Mouse (Mus musculus) forebrain, embryonic 15.5 days (tissue): ENCODE data around the gene Ilf3. TPM values are rescaled to one million over a fixed set of nuclear protein-coding genes. Genes with fewer than 3 reads are reported as not detected.
A peak's percentile ranks its signal among the peaks of the same experiment; 100 is the strongest.
"Not testable (repeated sequence)": the region's sequence is repeated elsewhere in the genome, so short reads cannot be mapped to it uniquely, and the experiment has no call there.

ENCODE experiments used
- ATAC-seq: fragments of 200-750 bp; cut with Nextera tagmentation; replicated peaks from 2 replicates; pipeline ENCODE4 v1.8.0; 2017; ENCODE audit warnings: mild to moderate bottlenecking, moderate TSS enrichment, moderate library complexity
- H3K27ac ChIP-seq: fragments of 300-500 bp; sonication (generic); replicated peaks from 2 replicates; pipeline ENCODE4 v1.5.1; 2015; ENCODE audit warnings: mild to moderate bottlenecking, inconsistent platforms
- H3K27me3 ChIP-seq: fragments of 300-500 bp; sonication (generic); 2 replicates; pipeline ENCODE4 v1.6.1; 2015; ENCODE audit warnings: inconsistent platforms
- H3K36me3 ChIP-seq: fragments of 300-500 bp; sonication (generic); 2 replicates; pipeline ENCODE4 v1.6.1; 2015; ENCODE audit warnings: mild to moderate bottlenecking, inconsistent platforms
- H3K4me1 ChIP-seq: fragments of 300-500 bp; sonication (generic); 2 replicates; pipeline ENCODE4 v1.6.1; 2015; ENCODE audit warnings: inconsistent platforms
- H3K4me2 ChIP-seq: fragments of 300-500 bp; sonication (generic); replicated peaks from 2 replicates; pipeline ENCODE4 v1.6.1; 2015; ENCODE audit warnings: mild to moderate bottlenecking, inconsistent platforms
- H3K4me3 ChIP-seq: fragments of 300-500 bp; sonication (generic); 2 replicates; pipeline ENCODE4 v1.5.1; 2015; ENCODE audit warnings: mild to moderate bottlenecking, inconsistent platforms
- H3K9ac ChIP-seq: fragments of 300-500 bp; sonication (generic); replicated peaks from 2 replicates; pipeline ENCODE4 v1.6.1; 2015; ENCODE audit warnings: mild to moderate bottlenecking, inconsistent platforms
- H3K9me3 ChIP-seq: fragments of 300-500 bp; sonication (generic); 2 replicates; pipeline ENCODE4 v1.6.1; 2016; ENCODE audit warnings: inconsistent platforms
- WGBS: fragments of 180-500 bp; shearing (Covaris S2); methylation state at CpG from one replicate; pipeline ENCODE4 v1.1.7; 2015; ENCODE audit warnings: mixed read lengths; 5-methylcytosine and 5-hydroxymethylcytosine counted together
- polyA plus RNA-seq: library from polyadenylated mRNA; unstranded; fragments of >200 nt; fragmentation: Nextera tagmentation; extraction: Ambion mirVana; gene quantifications from 2 replicates; pipeline ENCODE4 v1.2.1, GENCODE M21; 2015

Gene Ilf3
- polyA plus RNA-seq = 306 and 307 TPM in 2 replicates

DNA sequence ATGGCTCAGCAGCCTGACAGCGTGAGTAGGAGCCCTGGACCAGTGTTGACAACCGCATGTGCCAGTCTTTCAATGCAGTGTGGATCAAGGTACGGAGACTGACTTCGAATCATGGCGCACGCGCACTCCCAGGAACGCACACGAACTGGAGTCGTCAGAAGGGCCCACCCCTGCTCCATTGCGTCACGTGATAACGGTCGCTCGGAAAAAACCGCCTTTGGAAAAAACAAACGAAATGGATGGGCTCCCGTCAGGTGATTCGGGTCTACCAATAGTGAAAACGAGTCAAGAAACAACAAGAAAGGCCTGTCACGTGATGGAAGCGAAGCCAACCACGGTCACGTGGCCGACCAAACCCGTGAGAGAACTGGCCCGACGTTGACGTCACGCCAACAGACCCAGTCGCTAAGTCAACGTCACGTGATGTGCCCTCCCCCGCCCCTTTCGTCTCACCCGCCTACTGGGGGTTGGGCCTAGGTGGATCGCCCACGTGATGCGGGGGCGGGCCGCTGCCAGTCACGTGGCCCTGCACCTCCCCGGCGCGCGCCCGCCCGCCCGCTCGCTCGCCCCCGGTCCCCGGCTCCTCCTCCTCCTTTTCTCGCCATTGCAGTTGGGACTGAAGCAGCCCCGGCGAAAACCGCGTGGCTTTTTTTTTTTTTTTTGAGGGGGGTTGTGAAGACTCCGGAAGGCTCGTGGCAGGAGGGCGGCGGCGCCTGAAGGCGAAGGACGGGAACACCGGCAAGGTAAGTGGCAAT lies at the start of gene Ilf3:
Gene Ilf3 (plus strand): TSS at position 515 of the 755 bp plus-strand sequence.
- H3K27me3 ChIP-seq = no peaks in the 10 kb centered on the region
- peak; percentile 94 for ATAC-seq
- peak within 1 kb of the TSS; percentile 61 for H3K4me2 ChIP-seq

DNA sequence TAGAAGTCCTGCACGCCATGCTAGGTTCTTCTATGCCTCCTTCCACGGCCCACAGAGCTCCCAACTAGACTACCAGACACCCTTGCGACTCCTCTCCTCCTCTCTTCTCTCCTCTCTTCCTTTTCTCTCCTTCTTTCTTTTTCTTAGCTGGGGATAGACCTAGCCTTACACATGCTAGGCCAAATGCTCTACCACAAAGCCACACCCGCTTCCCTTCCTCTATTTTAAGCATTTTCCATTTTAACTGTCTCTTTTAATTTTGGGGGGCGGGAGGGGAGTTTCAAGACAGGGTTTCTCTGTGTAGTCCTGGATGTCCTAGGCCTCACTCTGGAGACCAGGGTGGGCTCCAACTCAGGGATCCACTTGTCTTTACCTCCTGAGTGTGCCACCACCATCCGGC lies 48.9 kb upstream of the Ilf3 start:
- no peak overlapping the region for H3K9ac ChIP-seq
- 92% methylated on average over 6 of the region's 6 CpGs for WGBS
- H3K27ac ChIP-seq = no peak overlapping the region
- H3K9me3 ChIP-seq = no peaks in the 10 kb centered on the region
- H3K36me3 ChIP-seq = no peaks in the 10 kb centered on the region
- H3K4me3 ChIP-seq = no peak overlapping the region
- H3K4me2 ChIP-seq = no peak overlapping the region
- H3K27me3 ChIP-seq = no peaks in the 10 kb centered on the region
- H3K4me1 ChIP-seq = peaks cover 17% of the 10 kb centered on the region
- no peak for ATAC-seq

More for the DNA sequence above, at the start of gene Ilf3:
- H3K4me3 ChIP-seq = peak within 1 kb of the TSS; percentile 75
- H3K9ac ChIP-seq = peak within 1 kb of the TSS; percentile 85
- H3K27ac ChIP-seq = peak within 1 kb of the TSS; percentile 95
- H3K9me3 ChIP-seq = no peaks in the 10 kb centered on the region
- WGBS = under 1% methylated on average over 66 of the region's 66 CpGs
- peaks cover 10% of the 10 kb centered on the region for H3K36me3 ChIP-seq
- peaks cover 36% of the 10 kb centered on the region for H3K4me1 ChIP-seq

DNA sequence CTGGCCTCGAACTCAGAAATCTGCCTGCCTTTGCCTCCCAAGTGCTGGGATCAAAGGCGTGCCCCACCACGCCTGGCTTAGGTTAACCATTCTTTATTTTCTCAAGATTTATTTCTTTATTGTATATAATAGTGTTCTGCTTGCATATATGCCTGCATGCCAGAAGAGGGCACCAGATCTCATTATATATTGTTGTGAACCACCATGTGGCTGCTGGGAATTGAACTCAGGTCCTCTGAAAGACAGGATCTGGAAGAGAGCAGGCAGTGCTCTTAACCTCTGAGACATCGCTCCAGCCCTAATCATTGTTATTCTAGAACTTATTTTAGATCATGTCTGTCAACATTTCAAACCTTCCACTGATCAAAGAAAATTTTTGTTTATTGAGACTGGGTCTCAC lies 48.2 kb upstream of the Ilf3 start:
- Histone ChIP-seq H3K27ac (no peak overlapping the region), H3K4me3 (no peak overlapping the region), H3K4me1 (peaks cover 17% of the 10 kb centered on the region), H3K9me3 (no peaks in the 10 kb centered on the region), H3K36me3 (no peaks in the 10 kb centered on the region), H3K27me3 (no peaks in the 10 kb centered on the region), H3K9ac (no peak overlapping the region), H3K4me2 (no peak overlapping the region)
- no peak for ATAC-seq
- 91% methylated on average over 4 of the region's 4 CpGs for WGBS

DNA sequence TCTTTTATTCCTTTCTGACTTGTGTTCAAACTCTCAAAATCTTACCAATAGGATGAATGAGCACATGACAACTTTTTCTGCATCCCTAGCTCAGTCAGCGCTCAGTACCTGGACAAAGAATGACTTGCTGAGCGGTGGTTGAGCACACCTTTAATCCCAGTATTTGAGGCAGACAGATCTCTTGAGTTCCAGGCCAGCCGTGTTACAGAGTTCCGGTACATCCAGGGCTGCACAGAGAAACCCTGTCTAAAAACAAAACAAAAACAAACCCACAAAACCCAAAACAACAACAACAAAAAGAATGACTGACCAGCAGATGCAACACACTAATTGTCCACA lies 47.4 kb upstream of the Ilf3 start:
- H3K27ac ChIP-seq = no peak overlapping the region
- no peak; the same call in 1 of the 2 replicates for ATAC-seq
- peak overlapping the region; percentile 87 for H3K4me2 ChIP-seq
- peak overlapping the region; percentile 83 for H3K9ac ChIP-seq
- H3K36me3 ChIP-seq = no peaks in the 10 kb centered on the region
- H3K27me3 ChIP-seq = no peaks in the 10 kb centered on the region
- H3K9me3 ChIP-seq = no peaks in the 10 kb centered on the region
- 14% methylated on average over 4 of the region's 4 CpGs for WGBS
- peak overlapping the region; percentile 88 for H3K4me3 ChIP-seq
- H3K4me1 ChIP-seq = peaks cover 17% of the 10 kb centered on the region

DNA sequence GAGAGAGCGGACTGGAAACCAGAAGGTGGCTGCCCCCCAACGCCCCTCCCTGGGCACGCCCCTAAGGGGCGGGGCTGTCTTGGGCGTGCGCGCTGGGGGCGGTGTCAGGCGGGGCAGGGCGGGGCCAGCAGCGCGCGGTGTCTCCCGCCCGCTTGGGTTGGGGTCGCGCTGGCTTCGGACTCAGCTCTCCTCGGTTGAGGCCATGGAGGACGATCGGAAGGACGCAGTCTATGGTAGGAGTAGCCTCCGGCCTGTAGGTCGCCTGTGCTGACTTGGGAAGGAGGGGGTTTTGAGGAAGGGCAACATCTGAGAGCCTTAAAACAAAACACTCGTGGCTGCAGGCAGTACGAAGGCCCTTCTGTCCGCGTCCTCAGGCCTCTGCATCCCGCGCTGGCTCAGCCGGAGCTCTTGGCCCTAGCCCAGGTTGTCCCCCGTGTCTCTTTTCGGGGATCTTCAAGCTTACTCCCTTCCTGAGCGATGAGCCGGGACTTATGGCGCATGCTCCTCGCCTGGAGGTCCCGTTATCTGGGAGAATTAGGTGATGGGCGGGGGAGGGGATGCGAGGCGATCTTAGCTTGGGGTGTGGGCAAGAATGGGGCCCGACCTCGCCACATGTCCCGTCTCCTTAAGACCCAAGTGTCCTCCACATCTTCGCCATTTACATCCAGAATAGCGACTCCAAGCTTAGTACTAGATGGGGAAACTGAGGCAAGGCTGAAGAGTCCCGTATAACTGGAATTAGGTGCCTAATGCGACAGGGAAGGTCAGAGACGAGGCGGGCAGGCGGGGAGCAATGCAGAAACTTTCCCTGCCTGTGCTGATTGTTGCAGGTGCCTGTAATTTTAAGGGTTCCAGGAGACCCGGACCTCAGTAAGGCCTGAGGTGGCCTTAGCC lies 46.8 kb upstream of the Ilf3 start, which contains the start of gene Slc44a2:
Gene Slc44a2 (plus strand): TSS at position 80 of the 894 bp plus-strand sequence.
- Histone ChIP-seq H3K9ac (peak within 1 kb of the TSS; percentile 83), H3K27me3 (no peaks in the 10 kb centered on the region), H3K4me3 (peak within 1 kb of the TSS; percentile 88), H3K4me1 (peaks cover 17% of the 10 kb centered on the region), H3K36me3 (no peaks in the 10 kb centered on the region), H3K27ac (peak within 1 kb of the TSS; percentile 49), H3K9me3 (no peaks in the 10 kb centered on the region), H3K4me2 (peak within 1 kb of the TSS; percentile 87)
- under 1% methylated on average over 52 of the region's 52 CpGs for WGBS
- peak; percentile 93 for ATAC-seq

DNA sequence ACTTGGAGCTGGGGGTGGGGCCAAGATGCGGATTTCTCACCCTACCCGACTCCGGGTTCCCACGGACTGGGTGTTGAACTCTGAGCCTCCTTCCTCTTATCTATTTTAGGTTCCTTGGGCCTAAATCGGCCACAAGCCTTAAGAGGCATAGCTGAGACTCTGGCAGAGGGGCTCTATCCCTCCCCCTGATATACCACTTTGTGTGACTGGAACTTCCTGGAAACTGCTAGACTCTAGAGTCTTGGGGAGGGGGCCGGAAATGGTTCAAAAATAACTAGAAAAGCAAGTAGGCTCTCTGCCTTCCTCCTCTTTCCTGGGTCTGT lies 46.2 kb upstream of the Ilf3 start:
- H3K4me1 ChIP-seq = peaks cover 17% of the 10 kb centered on the region
- H3K36me3 ChIP-seq = no peaks in the 10 kb centered on the region
- H3K4me2 ChIP-seq = peak overlapping the region; percentile 87
- no peaks in the 10 kb centered on the region for H3K9me3 ChIP-seq
- no peaks in the 10 kb centered on the region for H3K27me3 ChIP-seq
- H3K27ac ChIP-seq = 0 out of 2 replicates have a peak overlapping the region, but pooled peaks have one; percentile 10
- WGBS = 15% methylated on average over 6 of the region's 6 CpGs
- no peak; the same call in 1 of the 2 replicates for ATAC-seq
- H3K4me3 ChIP-seq = peak overlapping the region; percentile 88
- peak overlapping the region; percentile 83 for H3K9ac ChIP-seq

DNA sequence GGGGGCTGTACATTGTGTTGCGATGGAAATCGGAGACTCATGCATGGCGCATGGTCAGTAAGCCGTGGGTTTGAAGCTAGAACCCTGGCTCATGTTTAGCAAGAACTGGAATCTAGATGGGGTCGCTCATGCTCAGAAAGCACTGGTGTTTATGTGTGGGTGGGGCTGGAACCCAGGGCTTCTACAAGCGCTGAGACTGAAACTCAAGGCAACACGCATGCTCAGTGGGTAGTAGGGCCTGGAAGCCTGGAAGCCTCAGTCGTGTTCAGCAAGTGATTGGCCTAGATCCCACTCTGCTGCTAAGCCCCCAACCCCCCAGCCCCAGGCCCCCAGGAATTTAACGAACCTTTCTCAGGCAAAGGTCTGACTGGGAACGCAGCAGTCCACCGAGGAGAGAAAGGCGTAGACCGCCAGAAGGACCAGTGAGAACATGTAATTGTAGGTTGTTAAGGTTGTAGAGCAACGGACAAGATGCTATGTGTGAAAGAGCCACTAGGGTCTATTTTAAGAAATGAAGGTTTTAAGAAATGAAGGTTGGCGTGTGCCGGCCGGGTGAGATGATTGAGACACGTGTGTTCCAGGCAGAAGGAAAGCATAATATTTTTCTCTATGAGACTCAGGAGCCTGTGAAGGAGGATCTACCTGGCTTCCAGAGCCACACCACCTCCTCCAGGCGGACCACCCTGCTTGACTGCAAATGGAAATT lies 45.3 kb upstream of the Ilf3 start:
- Histone ChIP-seq H3K9me3 (no peaks in the 10 kb centered on the region), H3K4me3 (peak overlapping the region; percentile 88), H3K36me3 (no peaks in the 10 kb centered on the region), H3K27ac (no peak overlapping the region), H3K27me3 (no peaks in the 10 kb centered on the region), H3K4me2 (peak overlapping the region; percentile 87), H3K4me1 (peaks cover 17% of the 10 kb centered on the region), H3K9ac (no peak overlapping the region)
- WGBS = 75% methylated on average over 19 of the region's 19 CpGs
- no peak for ATAC-seq

DNA sequence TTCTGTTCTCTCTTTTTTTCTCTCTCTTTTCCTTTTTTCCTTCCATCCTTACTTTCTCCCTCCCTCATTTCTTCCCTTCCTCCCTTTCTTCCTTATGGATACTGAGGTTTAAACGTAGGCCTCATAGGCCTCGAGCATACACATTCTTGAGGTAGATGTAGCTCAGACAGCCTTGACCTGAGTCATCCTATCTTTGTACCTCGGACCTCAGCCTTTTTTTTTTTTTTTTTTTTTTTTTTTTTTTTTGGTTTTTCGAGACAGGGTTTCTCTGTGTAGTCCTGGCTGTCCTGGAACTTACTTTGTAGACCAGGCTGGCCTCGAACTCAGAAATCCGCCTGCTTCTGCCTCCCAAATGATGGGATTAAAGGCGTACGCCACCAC lies 44.8 kb upstream of the Ilf3 start:
- H3K4me1 ChIP-seq = peaks cover 17% of the 10 kb centered on the region
- H3K9me3 ChIP-seq, H3K4me2 ChIP-seq, H3K36me3 ChIP-seq, H3K27me3 ChIP-seq, H3K27ac ChIP-seq, H3K9ac ChIP-seq, ATAC-seq, H3K4me3 ChIP-seq: not testable (repeated sequence)
- WGBS = 92% methylated on average over 8 of the region's 8 CpGs

DNA sequence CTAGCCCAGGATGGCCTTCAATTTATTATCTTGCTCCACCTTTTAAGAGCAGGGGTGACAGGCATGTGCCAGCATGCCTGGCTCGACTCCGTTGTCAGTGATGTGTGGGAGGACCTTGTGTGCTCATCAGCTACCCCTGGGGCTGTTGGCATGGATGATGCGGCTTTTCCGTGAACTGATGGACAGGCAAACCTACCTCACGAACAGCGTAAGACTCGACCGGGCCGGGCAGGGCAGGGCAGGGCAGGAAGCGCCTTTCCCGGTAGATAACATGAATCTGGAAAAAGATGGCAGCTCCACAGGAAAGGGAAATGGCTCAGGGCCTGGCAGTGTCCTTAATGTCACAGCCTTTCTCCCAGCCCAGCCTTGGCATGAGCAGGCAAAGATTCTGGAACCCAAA lies 43.4 kb upstream of the Ilf3 start:
- H3K4me2 ChIP-seq = no peak overlapping the region
- H3K4me3 ChIP-seq = no peak overlapping the region
- H3K9ac ChIP-seq = no peak overlapping the region
- H3K27ac ChIP-seq = no peak overlapping the region
- H3K27me3 ChIP-seq = no peaks in the 10 kb centered on the region
- no peaks in the 10 kb centered on the region for H3K36me3 ChIP-seq
- no peaks in the 10 kb centered on the region for H3K9me3 ChIP-seq
- WGBS = 91% methylated on average over 11 of the region's 11 CpGs
- peaks cover 17% of the 10 kb centered on the region for H3K4me1 ChIP-seq
- ATAC-seq = no peak

DNA sequence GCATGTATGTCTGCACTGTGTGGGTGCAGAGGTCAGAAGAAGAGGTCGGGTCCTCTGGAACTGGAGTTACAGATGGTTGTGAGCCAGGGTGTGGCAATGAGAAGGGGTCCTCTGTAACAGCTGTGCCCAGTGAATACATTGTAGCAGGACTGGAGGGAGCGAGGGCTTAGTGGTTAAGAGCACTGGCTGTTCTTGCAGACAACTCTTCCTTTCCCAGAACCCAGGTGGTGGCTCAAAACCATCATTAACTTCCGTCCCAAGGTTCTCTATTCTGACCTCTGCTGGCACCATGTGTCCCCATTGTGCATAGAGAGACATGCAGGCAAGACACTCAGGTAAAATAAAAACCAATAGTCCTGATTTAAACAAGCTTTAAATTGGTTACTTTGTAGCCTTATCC lies 40.1 kb upstream of the Ilf3 start:
- 83% methylated on average over 3 of the region's 3 CpGs for WGBS
- no peak overlapping the region for H3K4me2 ChIP-seq
- no peaks in the 10 kb centered on the region for H3K9me3 ChIP-seq
- H3K4me3 ChIP-seq = no peak overlapping the region
- H3K36me3 ChIP-seq = no peaks in the 10 kb centered on the region
- H3K27ac ChIP-seq = no peak overlapping the region
- ATAC-seq = no peak
- no peaks in the 10 kb centered on the region for H3K27me3 ChIP-seq
- peaks cover 6% of the 10 kb centered on the region; the same call in 1 of the 2 replicates for H3K4me1 ChIP-seq
- no peak overlapping the region for H3K9ac ChIP-seq

DNA sequence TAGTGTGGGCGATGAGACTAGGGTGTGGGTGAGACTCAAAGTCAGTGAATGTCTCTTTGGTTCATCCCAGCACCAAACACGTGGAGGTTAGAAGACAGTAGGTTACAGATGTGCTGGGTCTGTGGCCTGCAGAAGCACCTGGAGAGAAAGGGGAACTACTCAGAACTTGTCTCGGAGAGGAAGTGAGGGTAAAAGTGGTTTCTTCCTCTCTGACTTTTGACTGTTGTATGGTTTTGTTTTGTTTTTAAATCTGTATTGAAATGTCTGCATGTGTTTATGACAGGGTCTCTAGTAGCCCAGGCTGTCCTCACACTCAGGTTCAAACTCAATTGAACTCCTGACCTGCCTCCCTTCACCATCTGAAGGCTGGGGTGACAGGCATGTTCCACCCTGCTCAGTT lies 39.6 kb upstream of the Ilf3 start:
- 81% methylated on average over 3 of the region's 3 CpGs for WGBS
- H3K9me3 ChIP-seq = no peaks in the 10 kb centered on the region

DNA sequence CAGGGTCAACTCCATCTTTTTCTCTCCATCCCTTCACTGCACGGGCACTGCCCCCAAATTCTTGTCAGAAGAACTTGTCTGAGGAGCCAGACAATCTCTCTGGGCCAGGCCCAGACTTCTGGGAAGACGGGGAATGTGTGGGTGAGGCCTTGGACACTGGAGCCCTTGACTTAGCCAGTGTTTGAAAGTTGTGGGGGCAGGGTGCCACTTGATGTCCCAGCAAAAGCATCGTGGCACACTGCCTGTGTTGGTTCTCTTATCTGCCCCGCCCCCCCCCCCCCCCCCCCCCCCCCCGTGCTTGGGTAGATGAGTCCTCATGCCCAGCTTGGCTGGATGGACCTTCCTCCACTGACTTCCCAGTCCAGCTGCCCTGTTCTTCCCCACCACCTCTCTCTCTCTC lies 38.6 kb upstream of the Ilf3 start:
- Histone ChIP-seq H3K36me3 (no peaks in the 10 kb centered on the region), H3K9ac (no peak overlapping the region), H3K27ac (no peak overlapping the region), H3K4me3 (no peak overlapping the region), H3K4me2 (no peak overlapping the region), H3K27me3 (no peaks in the 10 kb centered on the region), H3K4me1 (peaks cover 10% of the 10 kb centered on the region; the same call in 1 of the 2 replicates), H3K9me3 (no peaks in the 10 kb centered on the region)
- 84% methylated on average over 3 of the region's 5 CpGs for WGBS
- ATAC-seq = no peak

More for the DNA sequence above, 39.6 kb upstream of the Ilf3 start:
- Histone ChIP-seq H3K27ac (no peak overlapping the region), H3K36me3 (no peaks in the 10 kb centered on the region), H3K4me2 (no peak overlapping the region), H3K9ac (no peak overlapping the region), H3K4me3 (no peak overlapping the region), H3K4me1 (peaks cover 10% of the 10 kb centered on the region; the same call in 1 of the 2 replicates), H3K27me3 (no peaks in the 10 kb centered on the region)
- no peak for ATAC-seq
